Mouse (Mus musculus): ENCODE data around the gene Crls1.

- 0 out of 2 replicates have a peak, but pooled peaks have one; percentile 27 for TF ChIP-seq CTCF (IDR thresholded peaks at IDR 0.05; ENCODE audit: low read depth)
- peak; percentile 56 for TF ChIP-seq EP300 (IDR thresholded peaks at IDR 0.05; ENCODE audit: low read depth)
Measured at GRCm38 (mm10) chr2:132815608-132816314, 30.7 kb upstream of the Crls1 start, which contains the start of the genes Trmt6 and Mcm8.

Data from liver, postnatal 0 days (tissue).